Mouse (Mus musculus) forebrain, postnatal 0 days (tissue): ENCODE results near the gene Rimklb. TPM values are rescaled to one million over a fixed set of nuclear protein-coding genes. Genes with fewer than 3 reads are reported as not detected.
A peak's percentile ranks its signal among the peaks of the same experiment; 100 is the strongest.
"Not testable (repeated sequence)": the region's sequence is repeated elsewhere in the genome, so short reads cannot be mapped to it uniquely, and the experiment has no call there.

Experiments
- ATAC-seq: fragments of 200-750 bp; cut with Nextera tagmentation; 2 replicates; pipeline ENCODE4 v1.8.0; 2017; ENCODE audit warnings: mild to moderate bottlenecking, moderate library complexity
- DNase-seq: peaks from one replicate; pipeline ENCODE4 v3.0.0-alpha.2; 2015
- H3K27ac ChIP-seq: fragments of 300-500 bp; sonication (generic); 2 replicates; pipeline ENCODE4 v1.5.1; 2014; ENCODE audit warnings: low read depth, mild to moderate bottlenecking, antibody characterized with exemption, low read length, moderate library complexity, mixed read lengths
- H3K27me3 ChIP-seq: fragments of 300-500 bp; sonication (generic); 2 replicates; pipeline ENCODE4 v1.6.1; 2014; ENCODE audit warnings: mild to moderate bottlenecking, low read length, mixed read lengths; ENCODE audit not compliant: insufficient read depth
- H3K36me3 ChIP-seq: fragments of 300-500 bp; sonication (generic); 2 replicates; pipeline ENCODE4 v1.6.1; 2014; ENCODE audit warnings: mild to moderate bottlenecking, moderate library complexity; ENCODE audit not compliant: insufficient read depth
- H3K4me1 ChIP-seq: fragments of 300-500 bp; sonication (generic); 2 replicates; pipeline ENCODE4 v1.6.1; 2014; ENCODE audit warnings: antibody characterized with exemption; ENCODE audit not compliant: insufficient read depth
- H3K4me2 ChIP-seq: fragments of 300-500 bp; sonication (generic); 2 replicates; pipeline ENCODE4 v1.6.1; 2014; ENCODE audit warnings: low read depth, mild to moderate bottlenecking, moderate library complexity
- H3K4me3 ChIP-seq: fragments of 300-500 bp; sonication (generic); 2 replicates; pipeline ENCODE4 v1.5.1; 2014; ENCODE audit warnings: low read depth, low read length, mixed read lengths
- H3K9ac ChIP-seq: fragments of 300-500 bp; sonication (generic); 2 replicates; pipeline ENCODE4 v1.6.1; 2014; ENCODE audit warnings: mild to moderate bottlenecking
- H3K9me3 ChIP-seq: fragments of 300-500 bp; sonication (generic); 2 replicates; pipeline ENCODE4 v1.6.1; 2016; ENCODE audit warnings: low read length
- CTCF ChIP-seq: sonication (generic); IDR thresholded peaks from 2 replicates; pipeline ENCODE4 v1.5.1; 2016; ENCODE audit warnings: antibody characterized with exemption, control low read depth, low read depth
- WGBS: fragments of 180-500 bp; shearing (Covaris S2); extraction: QIAGEN DNeasy Blood & Tissue Kit; methylation state at CpG from one replicate; pipeline ENCODE4 v1.1.7; 2014; 5-methylcytosine and 5-hydroxymethylcytosine counted together
- polyA plus RNA-seq: library from polyadenylated mRNA; unstranded; fragments of >200 nt; fragmentation: Nextera tagmentation; extraction: Ambion mirVana; gene quantifications from 2 replicates; pipeline ENCODE4 v1.2.1, GENCODE M21; 2015
- total RNA-seq: library from RNA; depleted of rRNA; stranded (reverse); fragments of >200 nt; gene quantifications from 2 replicates; pipeline ENCODE4 v1.2.3, GENCODE M21; 2014; rRNA removed

Rimklb gene
- total RNA-seq: 159 and 160 TPM in 2 replicates
- polyA plus RNA-seq: 86.6 and 104 TPM in 2 replicates

DNA sequence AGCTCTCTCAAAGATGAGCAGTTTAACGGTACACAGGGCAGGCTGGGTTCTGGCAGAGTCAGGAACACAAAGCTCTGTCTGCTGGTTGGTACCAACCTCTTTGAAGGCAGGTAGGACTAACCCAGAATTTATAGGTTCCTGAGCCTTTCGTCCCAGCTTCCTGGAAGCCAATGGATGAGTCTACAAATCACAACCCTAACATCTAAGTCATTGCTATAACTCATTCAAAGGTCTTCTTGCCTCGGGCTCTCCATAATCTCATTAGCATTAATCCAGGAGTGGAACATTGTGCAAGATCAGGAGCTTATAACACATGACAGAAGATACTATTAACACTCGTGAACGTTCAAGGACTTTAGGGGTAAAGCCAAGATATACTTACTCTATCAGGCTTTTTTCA lies at the start of gene Rimklb:
Rimklb (minus strand) TSS at position 101 of the 400 bp plus-strand sequence.
- H3K9me3 ChIP-seq: no peaks in the 10 kb centered on the region
- H3K9ac ChIP-seq: no peak within 1 kb of the TSS
- no peak within 1 kb of the TSS for H3K4me3 ChIP-seq
- ATAC-seq: no peak
- no peak for TF ChIP-seq CTCF
- no peak within 1 kb of the TSS for H3K27ac ChIP-seq
- H3K36me3 ChIP-seq: no peaks in the 10 kb centered on the region
- no peak for DNase-seq
- H3K4me1 ChIP-seq: 0 out of 2 replicates have a peak, but pooled peaks cover 8% of the 10 kb centered on the region
- no peaks in the 10 kb centered on the region for H3K27me3 ChIP-seq
- WGBS: 73% methylated on average over 5 of the region's 5 CpGs
- no peak within 1 kb of the TSS for H3K4me2 ChIP-seq

DNA sequence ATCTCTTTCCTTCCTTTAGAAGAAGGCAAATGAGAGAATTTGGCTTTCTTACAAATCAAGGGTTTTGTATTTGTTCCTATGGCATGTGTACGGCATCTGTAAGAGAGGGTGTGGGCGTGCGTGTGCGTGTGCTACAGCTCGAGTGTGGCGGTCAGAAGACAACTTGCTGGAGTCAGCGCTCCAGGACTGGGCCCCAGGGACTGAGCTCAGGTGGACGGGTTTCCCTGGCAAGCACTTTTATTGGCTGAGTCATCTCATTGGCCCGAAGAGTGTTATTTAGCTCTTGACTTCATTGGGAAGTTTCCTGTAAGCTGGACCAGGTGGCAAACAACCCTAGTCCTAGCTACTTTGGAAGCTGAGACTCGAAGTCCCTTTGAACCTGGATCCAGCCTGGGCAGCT lies 47.4 kb upstream of the Rimklb start:
- H3K4me1 ChIP-seq: no peaks in the 10 kb centered on the region
- 83% methylated on average over 10 of the region's 10 CpGs for WGBS
- ATAC-seq: no peak
- no peak overlapping the region for H3K27ac ChIP-seq
- no peak overlapping the region for H3K4me3 ChIP-seq
- TF ChIP-seq CTCF: no peak
- H3K27me3 ChIP-seq: no peaks in the 10 kb centered on the region
- no peak overlapping the region for H3K9ac ChIP-seq
- no peaks in the 10 kb centered on the region for H3K9me3 ChIP-seq
- DNase-seq: no peak
- no peak overlapping the region for H3K4me2 ChIP-seq
- H3K36me3 ChIP-seq: no peaks in the 10 kb centered on the region

DNA sequence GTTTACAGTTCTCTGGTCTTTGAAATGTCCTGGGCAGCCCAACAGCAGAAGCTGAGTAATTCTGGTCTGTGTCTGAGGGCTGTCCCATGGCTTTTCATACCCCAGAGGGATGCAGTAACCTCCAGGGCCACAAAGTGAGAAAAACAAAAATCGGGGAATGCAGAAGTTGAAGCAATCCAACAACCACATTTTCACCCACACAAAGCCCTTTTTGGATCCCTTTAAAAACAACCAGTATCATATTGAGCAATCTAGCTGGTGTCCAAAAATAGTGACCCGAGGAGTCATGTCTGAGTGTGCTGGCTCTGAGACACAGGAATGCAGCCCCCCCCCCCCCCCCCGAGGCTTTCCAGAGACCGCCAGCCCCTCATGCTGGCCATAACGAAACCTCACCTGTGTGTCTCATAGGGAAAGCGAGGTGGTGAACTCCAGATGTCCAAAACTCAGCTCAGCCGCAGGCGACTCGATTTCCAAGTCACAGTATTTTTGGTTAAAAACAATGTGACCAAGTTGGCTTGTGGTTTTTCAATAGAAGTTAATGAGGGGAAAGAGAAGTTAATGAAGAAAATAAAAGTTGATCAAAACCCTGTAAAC lies 46.8 kb upstream of the Rimklb start:
- Histone ChIP-seq H3K27ac (no peak overlapping the region), H3K36me3 (no peaks in the 10 kb centered on the region), H3K9me3 (no peaks in the 10 kb centered on the region), H3K4me2 (no peak overlapping the region), H3K27me3 (no peaks in the 10 kb centered on the region), H3K4me3 (no peak overlapping the region), H3K4me1 (no peaks in the 10 kb centered on the region), H3K9ac (no peak overlapping the region)
- WGBS: 75% methylated on average over 9 of the region's 9 CpGs
- no peak for DNase-seq
- TF ChIP-seq CTCF: no peak
- no peak for ATAC-seq

GRCm38 (mm10) chr6:122544672-122545071 lies 46.1 kb upstream of the Rimklb start:
- H3K9me3 ChIP-seq: no peaks in the 10 kb centered on the region
- H3K36me3 ChIP-seq: no peaks in the 10 kb centered on the region
- H3K4me1 ChIP-seq: no peaks in the 10 kb centered on the region
- no peaks in the 10 kb centered on the region for H3K27me3 ChIP-seq
- no peak overlapping the region for H3K4me3 ChIP-seq
- no peak overlapping the region for H3K27ac ChIP-seq
- DNase-seq (no peak), ATAC-seq (no peak)
- no peak overlapping the region for H3K9ac ChIP-seq
- TF ChIP-seq CTCF: no peak
- 100% methylated on average over 1 of the region's 1 CpGs for WGBS
- H3K4me2 ChIP-seq: no peak overlapping the region

GRCm38 (mm10) chr6:122543574-122543973 lies 45.0 kb upstream of the Rimklb start:
- no peak overlapping the region for H3K9ac ChIP-seq
- no peaks in the 10 kb centered on the region for H3K36me3 ChIP-seq
- H3K4me1 ChIP-seq: no peaks in the 10 kb centered on the region
- H3K27me3 ChIP-seq: no peaks in the 10 kb centered on the region
- DNase-seq: no peak
- H3K4me2 ChIP-seq: no peak overlapping the region
- 82% methylated on average over 5 of the region's 5 CpGs for WGBS
- no peaks in the 10 kb centered on the region for H3K9me3 ChIP-seq
- H3K4me3 ChIP-seq: no peak overlapping the region
- TF ChIP-seq CTCF: no peak
- H3K27ac ChIP-seq: no peak overlapping the region
- no peak for ATAC-seq

- not testable (repeated sequence) for H3K4me1 ChIP-seq, DNase-seq, ATAC-seq, H3K4me2 ChIP-seq, H3K36me3 ChIP-seq, H3K9ac ChIP-seq, H3K27me3 ChIP-seq, H3K27ac ChIP-seq, H3K4me3 ChIP-seq, H3K9me3 ChIP-seq
- 79% methylated on average over 5 of the region's 5 CpGs for WGBS
Measured at GRCm38 (mm10) chr6:122542459-122542858, 43.9 kb upstream of the Rimklb start.

DNA sequence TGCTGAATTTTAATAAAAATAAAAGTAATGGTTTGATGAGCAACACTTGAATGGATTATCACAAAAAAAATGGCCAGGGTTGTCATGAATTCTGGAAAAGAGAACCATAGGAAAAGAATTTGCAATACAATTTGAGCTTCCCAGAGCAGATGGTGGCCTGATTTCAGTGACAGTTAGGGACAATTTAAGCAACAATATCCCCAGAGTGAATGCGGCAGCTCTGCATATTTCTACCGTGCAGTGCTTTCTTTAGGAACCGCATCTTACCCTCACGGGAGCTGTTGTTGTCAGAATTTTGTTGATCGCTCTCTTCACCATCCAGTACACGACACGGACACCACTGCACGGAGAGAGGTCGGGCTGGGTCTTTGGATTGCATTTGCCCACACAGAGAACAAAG lies 41.0 kb upstream of the Rimklb start:
- H3K4me1 ChIP-seq: no peaks in the 10 kb centered on the region
- no peak overlapping the region for H3K4me2 ChIP-seq
- H3K36me3 ChIP-seq: no peaks in the 10 kb centered on the region
- no peaks in the 10 kb centered on the region for H3K27me3 ChIP-seq
- no peak for TF ChIP-seq CTCF
- ATAC-seq (peak; percentile 50; the same call in 1 of the 2 replicates), DNase-seq (peak; percentile 13)
- WGBS: 73% methylated on average over 9 of the region's 9 CpGs
- no peak overlapping the region for H3K9ac ChIP-seq
- H3K4me3 ChIP-seq: no peak overlapping the region
- no peaks in the 10 kb centered on the region for H3K9me3 ChIP-seq
- no peak overlapping the region for H3K27ac ChIP-seq
